Mouse (Mus musculus) T-cell, adult 66 days (primary cell): ENCODE results near the gene Pfkm. TPM values are rescaled to one million over a fixed set of nuclear protein-coding genes. Genes with fewer than 3 reads are reported as not detected.

Source experiments
- total RNA-seq, 2 experiments: library from RNA; stranded (reverse); gene quantifications; 3 replicates in 1 of 2; 4 replicates in 1 of 2; pipeline ENCODE4 v1.2.4; 2023

Pfkm gene
- total RNA-seq = 10 to 100 TPM; 10.3 to 10.4 TPM

DNA sequence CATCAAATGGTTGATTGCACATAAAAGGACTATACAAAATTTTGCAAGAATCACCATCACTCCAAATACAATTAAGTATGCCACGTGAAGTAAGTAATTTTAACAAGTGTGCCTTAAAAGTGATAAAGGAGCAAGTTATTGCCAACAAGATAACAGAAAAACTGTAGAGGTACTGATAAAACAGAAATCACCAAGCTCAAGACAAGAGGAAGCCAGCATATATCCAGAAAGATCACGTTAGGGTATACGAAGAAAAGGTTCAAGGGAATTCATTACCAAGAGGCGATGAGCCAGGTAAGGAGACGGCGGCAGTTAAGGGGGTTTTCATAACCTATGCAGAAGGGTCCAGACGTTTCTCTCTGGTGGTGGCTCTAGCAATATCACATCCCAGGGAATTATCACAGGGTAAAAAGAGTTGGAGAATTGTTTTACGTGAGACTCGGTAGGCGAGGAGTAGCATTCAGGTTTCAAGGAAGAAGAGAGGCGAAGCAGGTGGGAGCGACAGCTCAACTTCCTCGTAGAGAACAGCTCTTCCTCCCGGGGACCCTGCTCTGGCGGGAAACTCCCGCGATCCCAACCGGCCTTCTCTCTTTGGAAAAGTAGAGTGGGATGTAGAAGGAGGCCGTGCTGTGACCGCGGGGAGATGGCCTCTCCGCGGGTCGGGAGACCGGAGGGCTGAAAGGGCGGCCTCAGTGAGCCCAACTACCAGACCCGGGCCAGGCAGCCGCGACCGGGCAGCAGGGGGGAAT, at the start of gene Pfkm:
Gene Pfkm (plus strand): TSS at position 218 of the 749 bp plus-strand sequence.

DNA sequence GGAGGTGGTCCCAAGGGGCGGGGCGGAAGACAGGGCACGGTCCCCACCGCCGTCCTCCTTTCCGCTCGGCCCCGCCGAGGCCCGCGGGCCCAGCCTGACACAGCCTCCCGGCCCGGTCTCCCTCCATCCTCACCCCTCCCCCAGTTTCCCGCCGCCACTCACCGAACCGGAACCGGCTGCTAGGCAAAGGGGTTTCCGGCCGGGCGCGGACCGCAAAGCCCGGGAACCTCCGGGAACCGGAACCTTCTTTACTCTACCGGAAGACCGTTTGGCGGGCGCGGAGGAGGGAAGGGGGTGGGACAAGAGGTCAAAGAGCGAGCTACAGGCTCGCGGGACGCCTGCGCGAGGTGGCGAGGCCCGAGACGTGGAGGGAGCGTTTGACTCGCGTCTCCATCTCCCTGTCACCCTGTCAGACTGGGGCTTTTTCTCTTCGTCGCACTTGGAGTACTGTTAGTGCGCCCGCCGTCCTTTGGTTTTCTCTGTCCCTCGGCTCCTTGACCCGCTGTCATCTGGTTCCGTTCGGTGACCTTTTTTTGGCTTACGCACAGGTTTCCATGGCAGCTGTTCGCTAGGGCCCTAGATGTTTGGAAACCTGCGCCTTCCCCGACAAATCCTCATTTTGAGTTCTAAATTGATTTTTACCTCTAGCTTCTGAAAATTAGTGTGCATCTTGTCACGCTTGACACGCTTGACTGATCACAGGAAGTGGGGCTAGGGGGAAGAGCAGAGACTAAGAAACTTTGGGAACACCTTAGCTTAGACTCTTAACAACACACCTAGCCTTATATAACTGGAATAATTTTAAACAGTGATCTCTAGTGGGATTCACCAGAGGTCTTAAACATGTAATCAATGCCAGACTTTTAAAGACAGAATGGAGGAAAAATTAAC, 977 bp downstream of the Pfkm start, which contains the start of gene Senp1:
Gene Senp1 (minus strand): TSS at position 624 of the 891 bp plus-strand sequence.

DNA sequence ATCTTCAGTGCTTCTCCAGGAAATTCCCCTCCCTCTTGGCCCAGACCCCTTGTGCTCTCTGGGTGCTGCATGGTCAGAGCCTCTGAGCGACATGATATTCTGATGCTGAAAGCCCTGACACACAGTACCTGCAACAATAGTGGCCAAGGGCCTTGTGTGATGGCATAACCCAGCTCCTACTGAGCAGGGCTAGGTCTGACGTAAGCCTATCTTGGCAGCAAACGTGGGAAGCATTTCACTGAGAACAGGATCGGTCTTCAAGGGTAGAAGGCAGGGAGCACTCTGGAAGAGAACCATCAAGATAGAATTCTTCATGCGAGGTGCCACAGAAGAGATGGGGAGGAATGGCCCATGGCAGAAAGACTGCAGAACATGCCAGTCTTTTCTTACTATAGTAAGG, 73.1 kb downstream of the Pfkm start, which contains the start of gene Asb8:
Gene Asb8 (minus strand): TSS at position 101 of the 400 bp plus-strand sequence.

DNA sequence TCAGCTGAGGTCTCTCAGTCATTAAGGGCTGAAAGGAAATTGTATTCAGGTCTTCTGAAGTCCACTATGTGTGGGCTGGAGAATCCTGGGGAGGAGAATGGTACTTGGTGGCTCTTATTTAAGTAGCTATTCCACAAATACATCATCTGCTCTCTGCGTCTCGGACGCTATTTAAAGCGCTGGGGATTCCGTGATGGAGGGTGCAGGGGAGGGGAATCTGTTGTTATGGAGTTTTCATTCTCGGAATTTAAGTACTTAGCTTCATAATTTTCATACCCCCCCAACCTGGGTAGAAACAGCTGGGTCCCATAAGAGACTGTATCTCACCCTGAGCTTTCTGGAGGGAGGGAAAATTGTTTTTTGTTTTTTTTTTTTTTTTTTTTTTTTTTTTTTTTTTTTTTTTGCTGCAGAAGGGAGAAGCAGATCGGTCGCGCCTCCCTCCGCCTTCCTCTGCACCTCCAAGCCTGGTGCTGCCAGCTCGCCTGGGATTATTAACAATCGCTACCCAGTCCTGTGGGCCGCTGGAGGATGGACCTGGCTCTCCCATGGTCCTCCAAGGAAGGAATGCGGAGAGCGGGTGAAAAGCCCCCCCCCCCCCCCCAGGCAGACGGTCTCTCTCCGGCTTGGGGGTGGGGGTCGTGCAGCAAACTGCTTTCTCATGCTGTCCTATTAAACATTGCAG, 74.7 kb downstream of the Pfkm start, which contains the start of gene Ccdc184:
Gene Ccdc184 (plus strand): TSS at position 196 of the 682 bp plus-strand sequence.

Other genes starting within 250 kb of the Pfkm start
- 100 to 1,000 TPM; 189 to 190 TPM for gene Hdac7, start 248.1 kb upstream of the Pfkm start, total RNA-seq
- 1 to 10 TPM in 1 of 2 experiments, under 1 TPM in 1; 0.84 to 1.2 TPM for gene Vdr, start 182.0 kb upstream of the Pfkm start, total RNA-seq
- 10 to 100 TPM; 13.4 to 13.8 TPM for gene Tmem106c, start 128.4 kb upstream of the Pfkm start, total RNA-seq
- not detected for gene Col2a1, start 87.9 kb upstream of the Pfkm start, total RNA-seq
- 10 to 100 TPM; 56.0 to 58.7 TPM for gene Senp1, start 1.2 kb downstream of the Pfkm start, total RNA-seq
- gene Asb8, start 73.0 kb downstream of the Pfkm start, total RNA-seq = 10 to 100 TPM; 20.8 to 21.2 TPM
- gene Ccdc184, start 74.6 kb downstream of the Pfkm start, total RNA-seq = not detected
- gene Olfr288, start 103.0 kb downstream of the Pfkm start, total RNA-seq = not detected
- not detected for gene Gm44579, start 128.4 kb downstream of the Pfkm start, total RNA-seq
- not detected for gene Olfr287, start 128.5 kb downstream of the Pfkm start, total RNA-seq
- not detected for gene Olfr286, start 141.9 kb downstream of the Pfkm start, total RNA-seq
- not detected for gene H1fnt, start 164.7 kb downstream of the Pfkm start, total RNA-seq
- not detected for gene Zfp641, start 203.6 kb downstream of the Pfkm start, total RNA-seq
- not detected for gene Olfr285, start 224.8 kb downstream of the Pfkm start, total RNA-seq
- gene Olfr284, start 248.4 kb downstream of the Pfkm start, total RNA-seq = not detected